Mouse (Mus musculus) lung, postnatal 25 days (tissue): ENCODE measurements around the gene Tns3.

Experiments
- DNase-seq: peaks from one replicate; pipeline ENCODE4 v3.0.0; 2022; ENCODE audit warnings: low spot score

The Tns3 gene

DNA sequence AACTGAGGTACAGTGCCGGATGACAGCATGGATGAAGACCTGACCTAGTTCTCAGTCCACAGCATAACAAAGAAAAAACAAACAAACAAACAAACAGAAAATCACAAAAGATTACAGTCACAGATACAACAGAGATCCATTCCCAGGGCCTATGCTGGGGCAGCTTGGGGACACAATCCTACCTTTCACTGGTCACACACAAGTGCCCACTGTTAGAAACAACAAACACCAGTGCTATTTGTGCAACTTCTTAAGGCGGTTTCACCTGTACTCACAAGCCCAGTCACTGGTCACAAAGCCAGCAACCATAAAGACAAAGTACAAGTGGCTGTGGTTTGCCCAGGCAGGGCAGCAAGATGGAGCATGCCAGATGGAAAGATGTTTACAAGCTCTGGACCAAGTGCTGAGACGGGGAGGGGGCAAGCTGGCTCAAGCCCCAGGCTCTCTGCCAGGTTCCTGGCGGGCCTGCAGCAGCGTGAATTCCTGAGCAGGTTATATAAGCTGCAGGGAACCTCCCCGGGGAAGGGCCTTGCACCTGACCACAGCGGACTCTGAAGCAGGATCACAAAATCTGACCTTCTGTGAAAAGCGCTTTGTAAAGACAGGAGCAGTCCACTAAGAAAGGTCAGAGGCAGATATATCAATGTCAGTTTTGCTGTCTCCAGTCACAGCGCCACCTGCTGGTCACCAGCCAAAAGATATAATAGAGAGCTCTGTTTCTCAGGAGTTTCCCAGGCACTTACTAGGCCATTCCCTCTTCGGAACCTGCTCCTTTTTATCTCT is 140.8 kb downstream of the Tns3 start:
- peak; percentile 87 for DNase-seq

DNA sequence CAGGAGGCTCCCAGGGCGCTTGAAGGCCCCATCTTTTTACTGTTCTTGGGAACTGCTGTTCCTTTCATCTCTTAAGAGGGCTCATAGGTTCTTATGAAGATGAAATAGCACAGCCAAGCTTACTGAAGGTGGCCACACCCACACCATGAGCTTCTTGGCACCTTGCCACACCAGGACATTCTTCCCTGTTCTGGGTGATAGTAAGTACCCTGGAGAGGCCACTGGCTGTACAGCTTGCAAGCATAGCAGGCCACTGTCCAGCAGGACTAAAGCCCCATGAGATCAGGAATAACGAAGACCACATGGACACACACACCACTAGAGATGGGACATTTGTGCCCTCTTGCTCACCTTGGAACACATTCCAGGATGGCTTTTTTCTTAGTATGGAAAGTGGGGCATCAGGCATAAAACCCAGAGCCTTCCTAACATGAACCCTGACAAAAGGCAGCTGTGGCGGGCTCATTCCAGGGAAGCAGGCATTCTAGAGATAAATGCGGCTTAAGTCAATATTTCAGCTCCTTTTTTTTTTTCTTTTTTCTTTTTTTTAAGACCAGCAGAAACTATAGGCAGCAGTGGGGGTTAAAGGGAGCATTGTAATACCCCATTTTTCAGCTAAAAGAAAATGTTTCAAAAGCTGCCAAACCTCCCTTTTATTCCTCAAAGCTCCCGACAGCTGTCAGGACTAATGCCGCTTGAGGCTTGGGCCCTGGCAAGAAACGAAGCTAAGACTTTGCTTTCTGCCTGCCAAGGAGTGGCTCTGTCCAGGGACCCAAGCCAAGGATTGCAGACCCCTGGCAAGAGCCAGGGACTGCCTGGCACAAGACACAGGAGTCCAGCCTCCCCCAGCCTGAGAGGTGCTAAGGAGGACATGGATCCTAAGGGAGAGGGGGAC is 150.7 kb downstream of the Tns3 start:
- DNase-seq: peak; percentile 63

DNA sequence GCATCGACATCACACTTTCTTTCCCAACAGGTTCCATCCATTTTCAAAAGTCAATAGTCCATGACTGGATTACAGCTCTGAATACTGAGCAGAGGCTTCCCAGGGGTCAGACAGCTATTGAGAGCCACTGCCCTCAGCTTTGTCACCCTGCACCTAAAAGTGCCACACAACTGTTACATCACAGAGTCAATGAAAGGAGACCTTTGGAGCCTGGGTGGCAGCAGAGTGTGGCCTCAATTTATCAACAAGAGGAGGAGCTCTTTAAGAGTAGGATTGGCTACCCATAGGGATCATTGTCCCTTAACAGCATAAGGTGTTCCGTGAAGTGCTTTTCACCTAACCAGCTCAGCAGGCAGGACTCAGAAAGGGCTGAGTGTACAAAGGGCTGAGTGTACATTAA is 154.0 kb downstream of the Tns3 start:
- no peak for DNase-seq

GRCm38 (mm10) chr11:8509614-8510013 is 154.7 kb downstream of the Tns3 start:
- no peak for DNase-seq

DNA sequence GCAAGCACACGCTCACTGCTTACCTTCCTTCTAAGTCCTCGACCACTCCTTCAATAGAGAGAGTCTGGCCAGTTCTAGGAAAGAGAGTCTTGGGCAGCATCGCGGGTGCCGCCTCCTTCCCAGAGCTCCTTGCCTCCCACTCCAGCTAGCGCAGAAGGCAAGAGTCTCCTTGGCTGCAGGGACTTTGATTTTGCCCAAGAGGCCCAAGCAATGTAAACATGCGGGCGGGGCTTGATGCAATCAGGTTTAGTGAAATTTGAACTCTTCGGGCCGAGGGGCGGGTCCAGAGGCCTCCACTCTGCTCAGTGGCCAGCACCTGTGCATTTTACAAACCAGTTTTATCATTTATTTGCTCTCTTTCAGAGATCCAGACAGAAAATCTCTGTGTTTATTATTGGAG is 160.6 kb downstream of the Tns3 start:
- peak; percentile 89 for DNase-seq

DNA sequence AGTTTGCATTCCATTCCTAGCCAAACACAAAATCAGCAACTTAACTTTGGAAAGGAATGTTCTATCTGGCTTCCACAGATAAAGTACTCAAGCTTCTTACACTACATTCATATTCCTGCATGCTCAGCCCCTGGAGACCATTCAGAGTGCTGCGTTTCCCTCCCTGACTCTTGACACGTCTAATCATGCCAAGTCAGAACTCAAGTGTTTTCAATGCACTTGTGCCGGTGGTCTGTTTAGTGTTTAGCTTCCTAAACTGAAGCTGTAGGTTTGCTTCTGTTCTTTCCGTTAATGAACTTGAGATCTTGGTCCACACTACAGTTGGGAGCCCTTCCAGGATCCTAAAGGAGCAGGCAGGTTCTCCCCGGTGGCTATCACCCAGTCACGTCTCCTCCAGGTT is 163.5 kb downstream of the Tns3 start:
- peak; percentile 80 for DNase-seq

GRCm38 (mm10) chr11:8497136-8497535 is 167.2 kb downstream of the Tns3 start:
- DNase-seq: no peak

GRCm38 (mm10) chr11:8496686-8497085 is 167.6 kb downstream of the Tns3 start:
- DNase-seq: peak; percentile 81

DNA sequence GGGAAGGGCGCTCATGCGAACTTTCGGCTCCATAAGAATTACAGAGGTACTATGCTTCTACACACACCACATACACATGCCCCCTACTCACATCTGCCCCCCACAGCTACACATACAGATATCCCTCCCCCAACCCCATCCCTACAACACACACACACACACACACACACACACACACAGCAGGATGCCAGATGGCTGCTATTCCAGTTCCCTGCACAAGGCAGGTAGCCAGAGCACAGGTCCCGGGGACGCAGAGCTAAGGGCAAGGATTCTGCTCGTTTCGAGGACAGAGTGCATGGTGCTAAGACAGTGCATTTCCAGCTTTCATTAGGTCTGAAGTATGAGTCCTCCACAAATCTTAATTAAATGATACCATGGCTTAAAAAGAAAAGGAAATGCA is 168.5 kb downstream of the Tns3 start:
- DNase-seq: no peak

- DNase-seq: no peak
Observed at GRCm38 (mm10) chr11:8495036-8495435, 169.3 kb downstream of the Tns3 start.

DNA sequence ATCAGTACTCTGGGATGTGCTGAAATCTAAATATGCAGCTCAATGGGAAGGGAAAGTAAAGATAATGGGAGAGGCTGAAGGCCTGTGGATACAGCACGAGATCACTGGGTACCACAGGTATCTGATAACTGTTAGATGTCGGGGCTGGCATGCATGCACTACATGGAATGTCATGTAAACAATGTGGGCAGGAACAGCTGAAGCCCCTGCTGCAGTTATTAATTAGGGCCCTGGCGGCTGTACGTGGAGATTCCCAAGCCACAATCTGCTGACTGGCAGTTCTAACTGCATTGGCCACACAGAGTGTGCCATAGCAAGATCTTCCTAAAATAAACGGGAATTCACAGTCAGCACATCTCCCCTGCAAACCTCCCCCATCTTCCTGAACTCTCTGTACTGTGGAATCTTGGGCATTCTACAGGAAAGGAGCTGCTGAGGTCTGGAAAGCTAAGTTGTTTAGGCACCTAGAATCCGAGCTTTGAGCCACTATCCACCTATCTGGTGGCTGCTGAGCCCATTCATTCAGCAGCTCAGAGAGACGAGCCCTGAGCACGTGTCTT is 170.3 kb downstream of the Tns3 start:
- no peak for DNase-seq

DNA sequence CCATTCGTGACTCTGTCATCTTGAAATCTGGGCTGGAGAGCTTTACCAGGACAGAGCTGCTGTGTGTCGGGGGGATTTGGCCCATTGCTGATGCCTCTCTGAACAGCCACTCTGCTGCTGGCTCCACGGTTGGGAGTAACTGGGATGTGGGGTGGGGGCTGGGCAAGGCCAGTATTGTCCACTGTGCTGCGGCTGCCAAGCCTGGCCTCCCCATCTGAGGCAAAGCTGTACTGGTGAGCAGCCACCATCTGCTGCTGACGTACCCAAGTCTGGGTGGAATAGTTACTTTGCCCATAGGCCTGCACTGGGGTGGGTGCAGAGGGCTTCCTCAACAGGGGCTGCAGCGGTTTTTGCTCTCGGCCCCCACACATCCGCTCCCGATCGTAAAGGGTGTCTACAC is 172.0 kb downstream of the Tns3 start:
- no peak for DNase-seq

GRCm38 (mm10) chr11:8488248-8488647 is 176.1 kb downstream of the Tns3 start:
- no peak for DNase-seq

DNA sequence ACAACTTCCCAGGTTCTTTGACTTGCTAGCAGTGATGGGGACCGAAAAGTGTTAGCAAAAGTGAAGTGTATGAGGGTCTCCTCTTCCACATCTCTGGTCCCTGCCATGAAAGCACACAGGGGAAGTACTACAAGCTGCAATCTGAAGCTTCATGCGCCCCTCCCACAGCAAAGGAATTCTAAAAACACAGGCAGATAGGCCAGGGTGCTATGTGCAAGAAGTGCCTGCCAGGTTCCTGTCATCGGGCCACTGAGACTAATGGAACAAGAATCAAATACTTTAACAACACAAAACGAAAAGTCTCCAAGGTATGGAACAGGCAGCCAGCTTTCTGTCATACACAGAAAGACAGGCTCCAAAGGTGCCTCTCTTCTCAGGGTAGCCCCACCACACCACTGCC is 177.8 kb downstream of the Tns3 start:
- DNase-seq: no peak

- no peak for DNase-seq
Observed at GRCm38 (mm10) chr11:8484538-8484937, 179.8 kb downstream of the Tns3 start.

DNA sequence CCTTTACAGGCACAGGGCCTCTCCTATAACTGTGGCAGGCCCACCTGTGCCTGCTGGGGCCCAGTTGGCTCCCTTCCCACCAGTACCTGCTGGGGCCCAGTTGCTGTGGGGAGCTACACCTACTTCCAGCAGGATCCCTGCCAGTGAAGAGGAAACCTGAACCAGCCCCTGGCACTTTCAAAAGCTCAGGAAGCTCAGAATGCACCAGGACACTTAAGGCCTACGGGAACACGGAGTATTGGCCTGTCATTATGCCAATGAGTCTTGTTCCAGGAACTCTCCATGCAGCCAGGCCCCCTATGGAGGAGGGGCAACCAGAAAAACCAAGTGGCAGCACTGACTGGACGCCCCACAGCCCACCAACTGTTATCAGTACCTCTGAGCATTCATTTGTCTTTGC is 181.6 kb downstream of the Tns3 start:
- peak; percentile 64 for DNase-seq

- no peak for DNase-seq
Observed at GRCm38 (mm10) chr11:8481962-8482361, 182.4 kb downstream of the Tns3 start.

GRCm38 (mm10) chr11:8481529-8481928 is 182.8 kb downstream of the Tns3 start:
- no peak for DNase-seq

GRCm38 (mm10) chr11:8479858-8480257 is 184.5 kb downstream of the Tns3 start:
- DNase-seq: no peak

DNA sequence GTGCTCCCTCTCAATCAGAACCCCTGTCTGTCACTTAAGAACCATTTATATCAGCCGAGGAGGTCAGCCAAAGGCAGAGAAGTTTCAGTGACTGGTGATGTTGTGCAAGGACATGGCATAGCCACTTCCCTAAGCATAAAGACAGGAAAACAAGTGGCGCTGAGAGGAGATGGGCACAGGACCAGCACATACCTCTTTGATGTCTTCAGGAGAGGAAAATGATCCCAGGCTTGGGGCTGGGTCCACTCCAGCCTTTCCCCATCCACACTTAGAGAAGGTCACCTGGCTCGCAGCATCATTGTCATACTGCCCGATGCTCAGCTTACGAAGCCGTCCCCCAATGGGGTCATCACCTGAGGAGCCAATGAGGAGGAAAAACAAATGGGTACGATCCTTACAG is 185.0 kb downstream of the Tns3 start:
- no peak for DNase-seq

GRCm38 (mm10) chr11:8473616-8474015 is 190.7 kb downstream of the Tns3 start:
- DNase-seq: no peak

DNA sequence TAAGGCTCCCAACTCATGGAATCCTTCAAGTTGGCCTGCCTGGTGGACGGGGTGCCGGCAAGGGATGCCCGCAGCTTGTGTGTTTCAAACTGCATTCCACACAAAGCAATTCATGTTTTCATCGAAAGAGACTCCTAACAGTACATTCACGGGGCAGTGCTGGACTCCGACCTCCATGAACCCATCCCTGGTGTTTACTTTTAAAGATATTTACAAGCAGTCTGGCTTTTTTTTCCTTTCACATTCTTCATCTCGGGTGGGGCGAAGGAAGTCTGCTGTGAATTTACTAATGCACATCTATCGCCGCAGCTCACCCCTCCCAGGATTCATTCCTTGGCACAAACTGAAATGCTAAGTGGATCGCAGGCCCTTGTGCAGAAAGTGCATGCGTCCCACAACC is 191.9 kb downstream of the Tns3 start:
- DNase-seq: no peak

DNA sequence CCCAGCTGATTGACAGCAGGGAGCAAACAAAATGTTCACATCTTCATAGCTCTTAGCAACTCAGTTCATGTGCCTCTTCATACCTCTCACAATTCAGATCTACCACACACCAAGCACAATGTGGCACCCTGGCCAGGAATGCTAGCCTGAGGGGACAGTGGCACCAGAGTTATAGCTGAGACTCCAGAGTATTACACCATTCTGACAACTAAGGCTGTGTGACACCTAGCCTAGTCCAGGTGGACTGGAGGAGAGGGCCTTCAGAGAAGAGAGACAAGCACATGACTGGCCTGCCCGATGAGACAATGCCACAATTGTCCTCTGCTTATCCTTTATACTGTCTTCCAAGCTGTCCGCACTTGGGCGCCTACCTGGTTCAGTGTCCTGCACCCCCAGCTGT is 192.8 kb downstream of the Tns3 start:
- DNase-seq: no peak
